Mouse (Mus musculus) lung, postnatal 14 days (tissue): ENCODE data around the gene Zfp560.
"Not testable (repeated sequence)": the region's sequence is repeated elsewhere in the genome, so short reads cannot be mapped to it uniquely, and the experiment has no call there.

Experiments
- DNase-seq: peaks from one replicate; pipeline ENCODE4 v3.0.0; 2021

Gene Zfp560

GRCm38 (mm10) chr9:20384532-20385342, at the start of gene Zfp560:
Gene Zfp560, minus strand, starts transcription at chr9:20385177.
- DNase-seq, result peak; percentile 90

GRCm38 (mm10) chr9:20430004-20430403, 45.0 kb upstream of the Zfp560 start:
- no peak for DNase-seq

GRCm38 (mm10) chr9:20411460-20411859, 26.5 kb upstream of the Zfp560 start:
- DNase-seq, result no peak

GRCm38 (mm10) chr9:20409319-20409718, 24.3 kb upstream of the Zfp560 start:
- no peak for DNase-seq

GRCm38 (mm10) chr9:20385343-20385703, 346 bp upstream of the Zfp560 start:
- DNase-seq, result no peak

GRCm38 (mm10) chr9:20383659-20384058, 1.3 kb downstream of the Zfp560 start:
- no peak for DNase-seq

- no peak for DNase-seq
These were observed 10.3 kb downstream of the Zfp560 start for GRCm38 (mm10) chr9:20374712-20375111.

- no peak for DNase-seq
These were observed 17.7 kb downstream of the Zfp560 start for GRCm38 (mm10) chr9:20367311-20367710.

GRCm38 (mm10) chr9:20348501-20348900, 36.5 kb downstream of the Zfp560 start:
- no peak for DNase-seq

GRCm38 (mm10) chr9:20335994-20336393, 49.0 kb downstream of the Zfp560 start, which contains the start of gene Olfr18:
Gene Olfr18, minus strand, starts transcription at chr9:20336094.
- no peak for DNase-seq

GRCm38 (mm10) chr9:20298232-20298631, 86.7 kb downstream of the Zfp560 start, which contains the start of gene Olfr873:
Gene Olfr873, plus strand, starts transcription at chr9:20298532.
- no peak for DNase-seq

GRCm38 (mm10) chr9:20295562-20295961, 89.4 kb downstream of the Zfp560 start:
- not testable (repeated sequence) for DNase-seq
